Mouse (Mus musculus): ENCODE measurements around the gene Gm17657. TPM values are rescaled to one million over a fixed set of nuclear protein-coding genes. Genes with fewer than 3 reads are reported as not detected.
A peak's percentile ranks its signal among the peaks of the same experiment; 100 is the strongest.

Gm17657 gene
- polyA plus RNA-seq, 1 experiment from 2014 or later: not detected

- H3K36me3 ChIP-seq (replicated peaks; ENCODE audit: control insufficient read depth, insufficient read depth): peaks cover 12% of the 10 kb centered on the region
- DNase-seq (ENCODE audit: low spot score) (peak; percentile 63), ATAC-seq (ENCODE audit: low FRiP score) (no peak)
- 1% methylated on average over 22 of the region's 22 CpGs for WGBS
- peak overlapping the region; percentile 76 for H3K9ac ChIP-seq
- peaks cover 17% of the 10 kb centered on the region for H3K4me1 ChIP-seq (replicated peaks; ENCODE audit: control insufficient read depth, insufficient read depth, low read length)
- no peaks in the 10 kb centered on the region for H3K9me3 ChIP-seq (ENCODE audit: control insufficient read depth, low read length)
- H3K27ac ChIP-seq: peak overlapping the region; percentile 88
- peak overlapping the region; percentile 82 for H3K4me3 ChIP-seq (replicated peaks; ENCODE audit: low read length)
- H3K4me2 ChIP-seq (replicated peaks): peak overlapping the region; percentile 96
- H3K27me3 ChIP-seq (ENCODE audit: control insufficient read depth, insufficient read depth, low read length): no peaks in the 10 kb centered on the region
These were observed 56.9 kb downstream of the Gm17657 start for GRCm38 (mm10) chr17:29492269-29493191.

GRCm38 (mm10) chr17:29491591-29492268 is 57.7 kb downstream of the Gm17657 start:
- no peaks in the 10 kb centered on the region for H3K9me3 ChIP-seq (ENCODE audit: control insufficient read depth, low read length)
- no peak for ATAC-seq (ENCODE audit: low FRiP score)
- H3K27me3 ChIP-seq (ENCODE audit: control insufficient read depth, insufficient read depth, low read length): no peaks in the 10 kb centered on the region
- WGBS: under 1% methylated on average over 48 of the region's 48 CpGs
- H3K27ac ChIP-seq: peak overlapping the region; percentile 88
- peak overlapping the region; percentile 82 for H3K4me3 ChIP-seq (replicated peaks; ENCODE audit: low read length)
- peak overlapping the region; percentile 96 for H3K4me2 ChIP-seq (replicated peaks)
- H3K36me3 ChIP-seq (replicated peaks; ENCODE audit: control insufficient read depth, insufficient read depth): peaks cover 12% of the 10 kb centered on the region
- peak; percentile 36 for DNase-seq (ENCODE audit: low spot score)
- peaks cover 17% of the 10 kb centered on the region for H3K4me1 ChIP-seq (replicated peaks; ENCODE audit: control insufficient read depth, insufficient read depth, low read length)
- peak overlapping the region; percentile 76 for H3K9ac ChIP-seq

GRCm38 (mm10) chr17:29490713-29491581 is 58.5 kb downstream of the Gm17657 start, which contains the start of gene Pim1:
Pim1 (plus strand) TSS chr17:29490753.
- ATAC-seq (ENCODE audit: low FRiP score) (peak; percentile 27), DNase-seq (ENCODE audit: low spot score) (no peak)
- H3K9ac ChIP-seq: peak within 1 kb of the TSS; percentile 76
- H3K9me3 ChIP-seq (ENCODE audit: control insufficient read depth, low read length): no peaks in the 10 kb centered on the region
- peaks cover 12% of the 10 kb centered on the region for H3K36me3 ChIP-seq (replicated peaks; ENCODE audit: control insufficient read depth, insufficient read depth)
- H3K4me3 ChIP-seq (replicated peaks; ENCODE audit: low read length): peak within 1 kb of the TSS; percentile 82
- WGBS: under 1% methylated on average over 83 of the region's 99 CpGs
- H3K27ac ChIP-seq: peak within 1 kb of the TSS; percentile 94
- peak within 1 kb of the TSS; percentile 96 for H3K4me2 ChIP-seq (replicated peaks)
- H3K4me1 ChIP-seq (replicated peaks; ENCODE audit: control insufficient read depth, insufficient read depth, low read length): peaks cover 17% of the 10 kb centered on the region
- no peaks in the 10 kb centered on the region for H3K27me3 ChIP-seq (ENCODE audit: control insufficient read depth, insufficient read depth, low read length)

DNA sequence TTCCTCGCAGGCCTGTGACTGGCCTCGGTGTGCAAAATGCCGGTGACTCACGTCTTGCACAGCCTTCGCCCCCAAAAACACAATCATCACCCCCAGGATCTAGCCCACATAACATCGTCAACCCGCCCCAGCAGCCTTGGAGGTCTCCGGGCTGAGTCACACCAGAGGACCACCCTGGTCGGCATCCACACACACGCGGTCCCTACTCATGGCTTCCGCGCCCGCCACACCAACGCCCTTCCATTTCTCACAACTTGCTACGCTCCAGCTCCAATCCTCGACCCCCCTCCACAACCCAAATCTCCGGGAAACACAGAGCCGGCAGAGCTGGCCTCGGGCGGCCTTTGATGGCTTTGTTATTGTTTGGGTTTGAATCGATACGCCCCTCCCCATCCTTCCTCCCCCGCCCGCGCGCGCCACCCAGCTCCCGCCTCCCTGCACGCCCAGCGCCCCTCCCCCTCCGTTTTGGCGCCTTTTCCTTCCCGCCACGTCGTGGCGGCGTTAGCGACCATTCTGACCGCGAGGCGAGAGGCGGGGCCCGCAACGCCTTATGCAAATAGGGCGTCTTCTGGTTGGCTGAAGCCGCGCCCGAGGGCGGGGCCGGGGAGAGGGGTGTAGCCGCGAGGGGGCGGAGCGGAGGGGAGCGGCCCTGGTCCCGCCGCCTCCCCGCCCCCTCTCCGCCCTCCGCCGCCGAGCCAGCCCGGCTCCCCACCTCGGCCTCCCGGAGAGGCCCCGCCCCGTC is 59.3 kb downstream of the Gm17657 start:
- no peaks in the 10 kb centered on the region for H3K9me3 ChIP-seq (ENCODE audit: control insufficient read depth, low read length)
- peaks cover 12% of the 10 kb centered on the region for H3K36me3 ChIP-seq (replicated peaks; ENCODE audit: control insufficient read depth, insufficient read depth)
- H3K4me1 ChIP-seq (replicated peaks; ENCODE audit: control insufficient read depth, insufficient read depth, low read length): peaks cover 17% of the 10 kb centered on the region
- peak overlapping the region; percentile 96 for H3K4me2 ChIP-seq (replicated peaks)
- DNase-seq (ENCODE audit: low spot score) (peak; percentile 99), ATAC-seq (ENCODE audit: low FRiP score) (peak; percentile 94)
- peak overlapping the region; percentile 76 for H3K9ac ChIP-seq
- peak overlapping the region; percentile 82 for H3K4me3 ChIP-seq (replicated peaks; ENCODE audit: low read length)
- WGBS: under 1% methylated on average over 49 of the region's 68 CpGs
- H3K27ac ChIP-seq: peak overlapping the region; percentile 94
- no peaks in the 10 kb centered on the region for H3K27me3 ChIP-seq (ENCODE audit: control insufficient read depth, insufficient read depth, low read length)

- WGBS: 5% methylated on average over 30 of the region's 30 CpGs
- DNase-seq (ENCODE audit: low spot score) (peak; percentile 68), ATAC-seq (ENCODE audit: low FRiP score) (no peak)
- Histone ChIP-seq H3K27me3 (ENCODE audit: control insufficient read depth, insufficient read depth, low read length) (no peaks in the 10 kb centered on the region), H3K27ac (peak overlapping the region; percentile 94), H3K4me2 (replicated peaks) (peak overlapping the region; percentile 67), H3K9me3 (ENCODE audit: control insufficient read depth, low read length) (no peaks in the 10 kb centered on the region), H3K9ac (peak overlapping the region; percentile 76), H3K4me1 (replicated peaks; ENCODE audit: control insufficient read depth, insufficient read depth, low read length) (peaks cover 17% of the 10 kb centered on the region), H3K4me3 (replicated peaks; ENCODE audit: low read length) (peak overlapping the region; percentile 82), H3K36me3 (replicated peaks; ENCODE audit: control insufficient read depth, insufficient read depth) (peaks cover 6% of the 10 kb centered on the region)
These were observed 60.2 kb downstream of the Gm17657 start for GRCm38 (mm10) chr17:29488978-29489970.

DNA sequence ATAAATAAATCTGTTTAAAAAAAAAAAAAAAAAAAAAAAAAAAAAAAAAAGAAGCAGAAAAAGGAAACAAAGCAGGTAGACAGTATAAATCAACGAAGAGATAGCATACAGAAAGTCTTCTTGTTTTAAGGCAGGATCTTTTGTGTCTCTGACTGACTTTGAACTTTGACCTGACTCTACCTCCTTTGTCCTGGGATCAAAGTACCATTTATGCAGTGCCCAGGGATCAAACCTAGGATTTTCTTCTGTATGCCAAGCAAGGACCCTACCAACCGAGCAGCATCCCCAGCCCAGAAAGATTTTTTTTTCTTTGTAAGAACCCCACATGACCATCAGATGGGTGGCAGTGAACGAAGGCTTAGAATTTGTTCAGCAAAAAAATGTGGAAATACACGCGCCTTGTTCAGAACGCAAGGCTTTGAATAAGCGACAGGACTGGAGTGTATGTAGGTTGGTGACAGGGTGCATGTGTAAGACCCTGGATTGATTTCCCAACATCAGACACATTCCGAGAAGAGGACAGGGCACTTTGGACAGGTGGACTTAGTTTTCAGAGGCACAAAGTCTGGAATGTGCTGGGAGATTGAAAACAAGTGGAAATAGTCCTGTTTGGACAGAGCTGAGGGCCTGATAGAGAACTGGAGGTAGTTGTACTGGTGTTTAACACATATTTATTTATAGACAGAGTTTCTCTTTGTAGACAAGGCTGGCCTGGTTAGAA is 61.0 kb downstream of the Gm17657 start:
- no peak for DNase-seq (ENCODE audit: low spot score)
- Histone ChIP-seq H3K9me3 (ENCODE audit: control insufficient read depth, low read length) (no peaks in the 10 kb centered on the region), H3K4me3 (replicated peaks; ENCODE audit: low read length) (no peak overlapping the region), H3K36me3 (replicated peaks; ENCODE audit: control insufficient read depth, insufficient read depth) (no peaks in the 10 kb centered on the region), H3K9ac (no peak overlapping the region), H3K27me3 (ENCODE audit: control insufficient read depth, insufficient read depth, low read length) (no peaks in the 10 kb centered on the region), H3K4me2 (replicated peaks) (no peak overlapping the region), H3K27ac (no peak overlapping the region), H3K4me1 (replicated peaks; ENCODE audit: control insufficient read depth, insufficient read depth, low read length) (peaks cover 16% of the 10 kb centered on the region)
- ATAC-seq (ENCODE audit: low FRiP score): no peak
- WGBS: 71% methylated on average over 8 of the region's 8 CpGs

- WGBS: 78% methylated on average over 3 of the region's 3 CpGs
- DNase-seq (ENCODE audit: low spot score): no peak
- no peak overlapping the region for H3K4me2 ChIP-seq (replicated peaks)
These were observed 63.9 kb downstream of the Gm17657 start for GRCm38 (mm10) chr17:29485336-29486233.

More at GRCm38 (mm10) chr17:29485336-29486233, 63.9 kb downstream of the Gm17657 start:
- H3K4me3 ChIP-seq (replicated peaks; ENCODE audit: low read length): no peak overlapping the region
- H3K9ac ChIP-seq: no peak overlapping the region
- peaks cover 5% of the 10 kb centered on the region; the same call in 1 of the 2 replicates for H3K4me1 ChIP-seq (replicated peaks; ENCODE audit: control insufficient read depth, insufficient read depth, low read length)
- H3K36me3 ChIP-seq (replicated peaks; ENCODE audit: control insufficient read depth, insufficient read depth): no peaks in the 10 kb centered on the region
- no peak overlapping the region for H3K27ac ChIP-seq
- H3K9me3 ChIP-seq (ENCODE audit: control insufficient read depth, low read length): no peaks in the 10 kb centered on the region
- H3K27me3 ChIP-seq (ENCODE audit: control insufficient read depth, insufficient read depth, low read length): no peaks in the 10 kb centered on the region
- no peak for ATAC-seq (ENCODE audit: low FRiP score)

Data from hindbrain, embryonic 14.5 days (tissue).